Mouse (Mus musculus): ENCODE results near the gene Gtdc1.

GRCm38 (mm10) chr2:44854475-44854874, 73.0 kb downstream of the Gtdc1 start:
- TF ChIP-seq CTCF (IDR thresholded peaks at IDR 0.05; ENCODE audit: low read depth, low read length), result no peak
- TF ChIP-seq POLR2A (IDR thresholded peaks at IDR 0.05; ENCODE audit: extremely low read depth, insufficient read depth, low read length), result no peak
